Mouse (Mus musculus) liver, embryonic 12.5 days (tissue): Measurements from ENCODE around the gene Grid2. TPM values are rescaled to one million over a fixed set of nuclear protein-coding genes. Genes with fewer than 3 reads are reported as not detected.

Source experiments
- ATAC-seq: fragments of 200-750 bp; cut with Nextera tagmentation; 2 replicates; pipeline ENCODE4 v1.8.0; 2017; ENCODE audit warnings: moderate number of reproducible peaks, mild to moderate bottlenecking, moderate library complexity
- H3K27ac ChIP-seq: fragments of 300-500 bp; sonication (generic); 2 replicates; pipeline ENCODE4 v1.5.1; 2016; ENCODE audit warnings: mild to moderate bottlenecking
- H3K27me3 ChIP-seq: fragments of 300-500 bp; sonication (generic); replicated peaks from 2 replicates; pipeline ENCODE4 v1.6.1; 2016; ENCODE audit warnings: mild to moderate bottlenecking, moderate library complexity
- H3K36me3 ChIP-seq: fragments of 300-500 bp; sonication (generic); 2 replicates; pipeline ENCODE4 v1.6.1; 2016; ENCODE audit warnings: mild to moderate bottlenecking, moderate library complexity
- H3K4me1 ChIP-seq: fragments of 300-500 bp; sonication (generic); 2 replicates; pipeline ENCODE4 v1.6.1; 2016
- H3K4me2 ChIP-seq: fragments of 300-500 bp; sonication (generic); 2 replicates; pipeline ENCODE4 v1.6.1; 2016; ENCODE audit warnings: mild to moderate bottlenecking, moderate library complexity
- H3K4me3 ChIP-seq: fragments of 300-500 bp; sonication (generic); 2 replicates; pipeline ENCODE4 v1.5.1; 2016; ENCODE audit warnings: mild to moderate bottlenecking, moderate library complexity
- H3K9ac ChIP-seq: fragments of 300-500 bp; sonication (generic); 2 replicates; pipeline ENCODE4 v1.6.1; 2016; ENCODE audit warnings: mild to moderate bottlenecking, moderate library complexity
- H3K9me3 ChIP-seq: fragments of 300-500 bp; sonication (generic); replicated peaks from 2 replicates; pipeline ENCODE4 v1.6.1; 2016; ENCODE audit warnings: mild to moderate bottlenecking, moderate library complexity
- WGBS: fragments of 180-500 bp; shearing (Covaris S2); methylation state at CpG from one replicate; pipeline ENCODE4 v1.1.7; 2016; ENCODE audit not compliant: insufficient replicate concordance; 5-methylcytosine and 5-hydroxymethylcytosine counted together
- polyA plus RNA-seq: library from polyadenylated mRNA; unstranded; fragments of >200 nt; fragmentation: Nextera tagmentation; extraction: Ambion mirVana; gene quantifications from 2 replicates; pipeline ENCODE4 v1.2.1, GENCODE M21; 2016

Gene Grid2
- polyA plus RNA-seq, 1 experiment from 2014 or later = not detected

GRCm38 (mm10) chr6:64448127-64448526, 1192.5 kb downstream of the Grid2 start:
- 64% methylated on average over 5 of the region's 5 CpGs for WGBS
- no peaks in the 10 kb centered on the region for H3K36me3 ChIP-seq
- no peaks in the 10 kb centered on the region; the same call in 1 of the 2 replicates for H3K9me3 ChIP-seq
- H3K4me3 ChIP-seq = no peak overlapping the region
- no peaks in the 10 kb centered on the region for H3K27me3 ChIP-seq
- no peak overlapping the region for H3K4me2 ChIP-seq
- no peak overlapping the region for H3K27ac ChIP-seq
- no peaks in the 10 kb centered on the region for H3K4me1 ChIP-seq
- no peak overlapping the region for H3K9ac ChIP-seq
- ATAC-seq = no peak

DNA sequence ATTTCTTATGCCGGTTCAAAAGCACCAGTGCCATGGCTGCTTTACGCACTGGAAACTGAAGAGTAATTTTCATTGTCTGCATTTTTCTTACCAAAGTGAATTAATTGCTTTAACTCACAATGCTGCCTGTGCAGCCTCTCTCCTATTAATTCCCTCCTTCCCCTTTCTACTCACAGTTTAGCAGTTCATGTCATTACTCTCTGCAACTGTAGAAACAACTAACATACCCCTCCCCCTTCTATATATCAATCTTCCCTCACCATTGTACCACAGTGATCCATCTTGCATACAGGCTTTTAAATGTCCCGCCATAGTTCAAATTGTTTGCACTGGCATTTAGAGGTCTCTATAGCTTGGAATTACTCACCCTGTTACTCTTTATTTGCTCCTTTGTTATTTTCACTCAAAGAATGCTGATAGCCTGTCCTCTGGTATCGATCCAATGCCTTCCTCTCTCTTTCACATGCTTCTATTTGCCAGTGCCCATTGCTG, 1193.2 kb downstream of the Grid2 start:
- no peak for ATAC-seq
- no peak overlapping the region for H3K4me3 ChIP-seq
- H3K9ac ChIP-seq = no peak overlapping the region
- WGBS = 73% methylated on average over 4 of the region's 4 CpGs
- no peaks in the 10 kb centered on the region for H3K36me3 ChIP-seq
- no peaks in the 10 kb centered on the region for H3K27me3 ChIP-seq
- no peaks in the 10 kb centered on the region for H3K4me1 ChIP-seq
- H3K27ac ChIP-seq = no peak overlapping the region
- no peak overlapping the region for H3K4me2 ChIP-seq
- H3K9me3 ChIP-seq = no peaks in the 10 kb centered on the region; the same call in 1 of the 2 replicates

- Histone ChIP-seq H3K4me2 (no peak overlapping the region), H3K36me3 (no peaks in the 10 kb centered on the region), H3K9me3 (no peaks in the 10 kb centered on the region; the same call in 1 of the 2 replicates), H3K4me3 (no peak overlapping the region), H3K27ac (no peak overlapping the region), H3K27me3 (no peaks in the 10 kb centered on the region), H3K9ac (no peak overlapping the region), H3K4me1 (no peaks in the 10 kb centered on the region)
- 75% methylated on average over 3 of the region's 3 CpGs for WGBS
- ATAC-seq = no peak
Measured at GRCm38 (mm10) chr6:64450770-64451169, 1195.1 kb downstream of the Grid2 start.

DNA sequence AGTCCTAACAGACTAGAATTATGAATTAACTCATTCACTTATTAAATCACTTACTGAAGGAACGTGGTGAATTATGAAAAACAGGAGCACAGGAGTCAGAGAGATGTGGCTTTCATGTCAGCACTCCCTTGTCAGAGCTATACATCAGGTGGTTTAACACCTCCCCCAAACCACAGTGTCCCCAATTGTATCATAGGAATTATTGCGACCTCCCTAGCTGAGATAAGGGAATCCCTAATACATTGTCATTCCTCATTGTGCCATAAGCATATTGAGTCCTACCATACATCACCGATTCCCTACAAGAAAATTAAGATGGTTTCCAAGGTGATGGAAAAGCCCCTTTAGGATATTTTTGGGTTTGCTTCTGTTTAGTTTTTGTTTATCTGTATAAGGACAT, 1224.2 kb downstream of the Grid2 start:
- no peaks in the 10 kb centered on the region for H3K36me3 ChIP-seq
- no peak overlapping the region for H3K4me3 ChIP-seq
- ATAC-seq = no peak
- H3K4me2 ChIP-seq = no peak overlapping the region
- no peak overlapping the region for H3K9ac ChIP-seq
- no peak overlapping the region for H3K27ac ChIP-seq
- no peaks in the 10 kb centered on the region for H3K27me3 ChIP-seq
- WGBS = 65% methylated on average over 3 of the region's 3 CpGs
- H3K4me1 ChIP-seq = no peaks in the 10 kb centered on the region
- no peaks in the 10 kb centered on the region for H3K9me3 ChIP-seq

DNA sequence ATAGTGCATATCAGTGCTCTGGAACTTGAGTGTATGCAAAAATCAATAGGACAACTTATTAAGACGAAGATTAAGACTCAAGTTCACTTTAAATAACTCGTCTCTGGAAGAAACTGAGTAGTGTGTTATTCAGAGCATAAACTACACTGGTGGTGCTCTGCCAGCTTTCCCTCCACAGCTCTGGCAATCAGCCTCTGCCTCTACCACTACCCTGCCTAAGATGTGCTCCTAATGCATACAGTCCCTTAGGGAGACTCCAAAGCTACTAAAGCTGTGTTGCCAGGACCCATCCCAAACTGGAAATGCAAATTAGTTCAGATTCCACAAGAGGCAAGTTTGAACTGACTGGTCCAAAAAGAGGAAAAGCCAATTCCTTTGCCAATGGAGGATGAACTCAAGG, 1224.9 kb downstream of the Grid2 start:
- 57% methylated on average over 2 of the region's 2 CpGs for WGBS
- no peak overlapping the region for H3K4me2 ChIP-seq
- no peak overlapping the region for H3K9ac ChIP-seq
- no peak overlapping the region for H3K4me3 ChIP-seq
- H3K27me3 ChIP-seq = no peaks in the 10 kb centered on the region
- no peaks in the 10 kb centered on the region for H3K9me3 ChIP-seq
- no peaks in the 10 kb centered on the region for H3K4me1 ChIP-seq
- no peak for ATAC-seq
- no peaks in the 10 kb centered on the region for H3K36me3 ChIP-seq
- H3K27ac ChIP-seq = no peak overlapping the region

- H3K9me3 ChIP-seq = no peaks in the 10 kb centered on the region
- ATAC-seq = no peak
- no peak overlapping the region for H3K27ac ChIP-seq
- no peaks in the 10 kb centered on the region for H3K27me3 ChIP-seq
- no peak overlapping the region for H3K4me2 ChIP-seq
- H3K4me3 ChIP-seq = no peak overlapping the region
- no peak overlapping the region for H3K9ac ChIP-seq
- WGBS = 64% methylated on average over 4 of the region's 4 CpGs
- no peaks in the 10 kb centered on the region for H3K36me3 ChIP-seq
- no peaks in the 10 kb centered on the region for H3K4me1 ChIP-seq
Measured at GRCm38 (mm10) chr6:64490313-64491067, 1234.8 kb downstream of the Grid2 start.

GRCm38 (mm10) chr6:64504394-64504793, 1248.7 kb downstream of the Grid2 start:
- Histone ChIP-seq H3K4me1 (no peaks in the 10 kb centered on the region), H3K9ac (no peak overlapping the region), H3K27me3 (no peaks in the 10 kb centered on the region), H3K9me3 (no peaks in the 10 kb centered on the region), H3K27ac (no peak overlapping the region), H3K36me3 (no peaks in the 10 kb centered on the region), H3K4me3 (no peak overlapping the region), H3K4me2 (no peak overlapping the region)
- ATAC-seq = no peak
- WGBS = 26% methylated on average over 1 of the region's 1 CpGs

DNA sequence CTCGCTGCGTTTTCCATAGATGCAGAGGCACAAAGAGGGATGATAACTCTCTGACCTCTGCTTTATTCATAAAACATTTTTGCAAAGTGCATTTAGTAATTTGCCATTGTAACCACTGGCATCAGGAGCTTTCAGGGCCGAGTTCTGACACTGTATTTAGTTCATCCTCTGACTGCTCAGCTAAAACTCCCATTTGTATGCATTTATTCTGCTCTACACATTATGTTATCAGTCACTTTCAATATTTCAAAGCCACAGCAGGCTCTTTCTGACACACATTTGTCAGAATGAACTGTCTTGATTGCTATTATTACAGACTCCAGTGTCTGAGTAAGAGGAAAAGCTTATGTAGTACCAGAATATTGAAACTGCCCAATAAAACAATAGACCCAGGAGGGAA, 1286.5 kb downstream of the Grid2 start:
- Histone ChIP-seq H3K27me3 (no peaks in the 10 kb centered on the region), H3K9ac (no peak overlapping the region), H3K4me1 (no peaks in the 10 kb centered on the region), H3K27ac (no peak overlapping the region), H3K36me3 (no peaks in the 10 kb centered on the region), H3K9me3 (no peaks in the 10 kb centered on the region), H3K4me3 (no peak overlapping the region), H3K4me2 (no peak overlapping the region)
- ATAC-seq = no peak
- WGBS = 53% methylated on average over 3 of the region's 3 CpGs

GRCm38 (mm10) chr6:64553645-64554044, 1298.0 kb downstream of the Grid2 start:
- Histone ChIP-seq H3K9ac (no peak overlapping the region), H3K27me3 (no peaks in the 10 kb centered on the region), H3K4me3 (no peak overlapping the region), H3K4me2 (no peak overlapping the region), H3K4me1 (no peaks in the 10 kb centered on the region), H3K27ac (no peak overlapping the region), H3K36me3 (no peaks in the 10 kb centered on the region), H3K9me3 (no peaks in the 10 kb centered on the region)
- 71% methylated on average over 3 of the region's 3 CpGs for WGBS
- no peak for ATAC-seq

DNA sequence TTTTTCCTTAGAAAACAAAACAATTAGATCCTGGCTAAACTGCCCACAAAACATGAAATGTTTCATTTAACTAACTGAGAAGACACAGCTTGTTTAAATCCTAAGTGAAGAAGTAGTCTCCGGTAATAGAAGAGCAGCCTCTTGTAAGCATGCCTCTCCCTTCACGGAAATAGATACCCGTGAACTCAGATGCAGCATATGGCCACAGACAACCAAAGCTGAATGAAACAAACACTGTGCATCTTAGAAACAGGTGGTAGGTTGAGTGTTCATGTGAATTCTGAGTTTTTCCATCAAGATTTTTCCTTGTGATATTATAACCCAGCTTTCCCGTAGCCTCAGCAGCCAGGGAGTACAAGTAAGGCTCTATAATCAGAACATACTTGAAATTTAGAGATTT, 1299.5 kb downstream of the Grid2 start:
- H3K27ac ChIP-seq = no peak overlapping the region
- WGBS = 74% methylated on average over 4 of the region's 4 CpGs
- no peaks in the 10 kb centered on the region for H3K9me3 ChIP-seq
- no peak overlapping the region for H3K4me3 ChIP-seq
- ATAC-seq = no peak
- no peaks in the 10 kb centered on the region for H3K36me3 ChIP-seq
- H3K4me2 ChIP-seq = no peak overlapping the region
- H3K27me3 ChIP-seq = no peaks in the 10 kb centered on the region
- H3K9ac ChIP-seq = no peak overlapping the region
- no peaks in the 10 kb centered on the region for H3K4me1 ChIP-seq

GRCm38 (mm10) chr6:64568599-64568998, 1312.9 kb downstream of the Grid2 start:
- Histone ChIP-seq H3K27ac (no peak overlapping the region), H3K4me1 (no peaks in the 10 kb centered on the region), H3K9ac (no peak overlapping the region), H3K27me3 (no peaks in the 10 kb centered on the region), H3K4me3 (no peak overlapping the region), H3K36me3 (no peaks in the 10 kb centered on the region), H3K4me2 (no peak overlapping the region), H3K9me3 (no peaks in the 10 kb centered on the region)
- ATAC-seq = no peak
- WGBS = 32% methylated on average over 5 of the region's 5 CpGs

DNA sequence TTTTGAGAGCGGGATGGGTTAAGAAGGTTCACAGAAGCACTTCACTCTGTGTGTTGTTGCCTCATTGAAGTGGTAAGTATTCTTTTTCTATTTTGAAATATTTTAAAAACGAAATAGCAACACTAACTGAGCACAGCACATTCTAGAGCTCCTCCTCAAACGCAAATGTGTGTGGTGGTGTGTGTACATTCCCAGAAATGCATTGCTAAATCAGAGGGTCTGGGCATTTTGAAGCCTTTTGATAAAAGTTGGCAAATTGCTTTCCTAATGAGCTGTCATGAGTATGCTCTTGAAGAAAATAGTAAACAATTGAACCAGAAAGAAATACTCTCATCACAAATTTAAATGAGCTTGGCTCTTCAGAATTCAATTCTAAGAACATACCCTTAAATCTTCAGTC, 1325.7 kb downstream of the Grid2 start:
- Histone ChIP-seq H3K4me3 (no peak overlapping the region), H3K9me3 (no peaks in the 10 kb centered on the region), H3K4me1 (no peaks in the 10 kb centered on the region), H3K27me3 (no peaks in the 10 kb centered on the region), H3K27ac (no peak overlapping the region), H3K36me3 (no peaks in the 10 kb centered on the region), H3K9ac (no peak overlapping the region), H3K4me2 (no peak overlapping the region)
- ATAC-seq = no peak
- WGBS = 53% methylated on average over 3 of the region's 3 CpGs
